Mouse (Mus musculus) stomach, postnatal 0 days (tissue): ENCODE data around the gene Atp5f1. TPM values are rescaled to one million over a fixed set of nuclear protein-coding genes. Genes with fewer than 3 reads are reported as not detected.
"Not testable (repeated sequence)": the region's sequence is repeated elsewhere in the genome, so short reads cannot be mapped to it uniquely, and the experiment has no call there.

Experiments
- ATAC-seq: fragments of 200-750 bp; cut with Nextera tagmentation; 2 replicates; pipeline ENCODE4 v1.8.0; 2017; ENCODE audit not compliant: low FRiP score, low TSS enrichment
- DNase-seq: peaks from one replicate; pipeline ENCODE4 v3.0.0-alpha.2; 2016; ENCODE audit warnings: low spot score
- H3K27ac ChIP-seq: fragments of 300-500 bp; sonication (generic); replicated peaks from 2 replicates; pipeline ENCODE4 v1.5.1; 2014; ENCODE audit warnings: mild to moderate bottlenecking, control low read depth
- H3K27me3 ChIP-seq: fragments of 300-500 bp; sonication (generic); 2 replicates; pipeline ENCODE4 v1.6.1; 2014; ENCODE audit warnings: low read length; ENCODE audit not compliant: control insufficient read depth, insufficient read depth
- H3K36me3 ChIP-seq: fragments of 300-500 bp; sonication (generic); 2 replicates; pipeline ENCODE4 v1.6.1; 2014; ENCODE audit warnings: low read length, mixed read lengths; ENCODE audit not compliant: control insufficient read depth, insufficient read depth
- H3K4me1 ChIP-seq: fragments of 300-500 bp; sonication (generic); replicated peaks from 2 replicates; pipeline ENCODE4 v1.6.1; 2014; ENCODE audit warnings: antibody characterized with exemption; ENCODE audit not compliant: control insufficient read depth, insufficient read depth
- H3K4me2 ChIP-seq: fragments of 300-500 bp; sonication (generic); replicated peaks from 2 replicates; pipeline ENCODE4 v1.6.1; 2014; ENCODE audit warnings: low read depth, mild to moderate bottlenecking, control low read depth, moderate library complexity
- H3K4me3 ChIP-seq: fragments of 300-500 bp; sonication (generic); 2 replicates; pipeline ENCODE4 v1.5.1; 2014; ENCODE audit warnings: low read depth, low read length, control low read depth
- H3K9ac ChIP-seq: fragments of 300-500 bp; sonication (generic); 2 replicates; pipeline ENCODE4 v1.6.1; 2014; ENCODE audit warnings: mild to moderate bottlenecking, low read length, control low read depth, mixed read lengths
- H3K9me3 ChIP-seq: fragments of 300-500 bp; sonication (generic); 2 replicates; pipeline ENCODE4 v1.6.1; 2016; ENCODE audit warnings: low read length; ENCODE audit not compliant: control insufficient read depth
- CTCF ChIP-seq: IDR thresholded peaks from 2 replicates; pipeline ENCODE4 v1.5.1; 2016; ENCODE audit warnings: antibody characterized with exemption, low read depth, mild to moderate bottlenecking, moderate library complexity
- EP300 ChIP-seq: optimal IDR thresholded peaks from 2 replicates; pipeline ENCODE3; 2016; ENCODE audit warnings: antibody characterized with exemption
- WGBS: fragments of 180-500 bp; shearing (Covaris S2); extraction: QIAGEN DNeasy Blood & Tissue Kit; methylation state at CpG from one replicate; pipeline ENCODE4 v1.1.7; 2014; 5-methylcytosine and 5-hydroxymethylcytosine counted together
- polyA plus RNA-seq: library from polyadenylated mRNA; unstranded; fragments of >200 nt; fragmentation: Nextera tagmentation; extraction: Ambion mirVana; gene quantifications from 2 replicates; pipeline ENCODE4 v1.2.1, GENCODE M21; 2015

Gene Atp5f1
- polyA plus RNA-seq, 1 experiment from 2014 or later: 406 TPM

- Histone ChIP-seq H3K36me3 (no peaks in the 10 kb centered on the region), H3K4me2 (no peak overlapping the region), H3K9ac (no peak overlapping the region), H3K4me3 (no peak overlapping the region), H3K27me3 (no peaks in the 10 kb centered on the region), H3K27ac (no peak overlapping the region), H3K4me1 (no peaks in the 10 kb centered on the region), H3K9me3 (no peaks in the 10 kb centered on the region)
- TF ChIP-seq CTCF: no peak
- no peak for TF ChIP-seq EP300
- DNase-seq (no peak), ATAC-seq (no peak)
- WGBS: 93% methylated on average over 3 of the region's 3 CpGs
These were observed 31.7 kb downstream of the Atp5f1 start for GRCm38 (mm10) chr3:105928195-105928569.

- TF ChIP-seq EP300: no peak
- TF ChIP-seq CTCF: no peak
- DNase-seq (no peak), ATAC-seq (no peak)
- Histone ChIP-seq H3K4me2 (no peak overlapping the region), H3K4me3 (no peak overlapping the region), H3K27me3 (no peaks in the 10 kb centered on the region), H3K9ac (no peak overlapping the region), H3K9me3 (no peaks in the 10 kb centered on the region), H3K36me3 (no peaks in the 10 kb centered on the region), H3K27ac (no peak overlapping the region), H3K4me1 (no peaks in the 10 kb centered on the region)
- WGBS: 80% methylated on average over 7 of the region's 7 CpGs
These were observed 32.2 kb downstream of the Atp5f1 start for GRCm38 (mm10) chr3:105927561-105928194.

- DNase-seq: no peak
- Histone ChIP-seq H3K4me1 (no peaks in the 10 kb centered on the region), H3K4me2 (no peak overlapping the region), H3K27ac (no peak overlapping the region), H3K27me3 (no peaks in the 10 kb centered on the region), H3K4me3 (no peak overlapping the region), H3K36me3 (no peaks in the 10 kb centered on the region), H3K9me3 (no peaks in the 10 kb centered on the region), H3K9ac (no peak overlapping the region)
- TF ChIP-seq CTCF (no peak), EP300 (no peak)
- WGBS: 87% methylated on average over 9 of the region's 9 CpGs
- ATAC-seq: no peak
These were observed 35.3 kb downstream of the Atp5f1 start for GRCm38 (mm10) chr3:105924616-105925015.

- Histone ChIP-seq H3K4me2 (no peak overlapping the region), H3K4me1 (no peaks in the 10 kb centered on the region), H3K27me3 (no peaks in the 10 kb centered on the region), H3K9ac (no peak overlapping the region), H3K36me3 (no peaks in the 10 kb centered on the region), H3K27ac (no peak overlapping the region), H3K9me3 (no peaks in the 10 kb centered on the region), H3K4me3 (no peak overlapping the region)
- DNase-seq (peak; percentile 1), ATAC-seq (no peak)
- TF ChIP-seq EP300: no peak
- TF ChIP-seq CTCF: no peak
- 51% methylated on average over 2 of the region's 2 CpGs for WGBS
These were observed 37.9 kb downstream of the Atp5f1 start for GRCm38 (mm10) chr3:105921959-105922358.

- DNase-seq: not testable (repeated sequence)
These were observed 39.2 kb downstream of the Atp5f1 start for GRCm38 (mm10) chr3:105920743-105921142.

GRCm38 (mm10) chr3:105918355-105918745, 41.5 kb downstream of the Atp5f1 start:
- Histone ChIP-seq H3K27me3 (no peaks in the 10 kb centered on the region), H3K4me3 (no peak overlapping the region), H3K27ac (no peak overlapping the region), H3K4me2 (no peak overlapping the region), H3K36me3 (no peaks in the 10 kb centered on the region), H3K4me1 (no peaks in the 10 kb centered on the region), H3K9me3 (no peaks in the 10 kb centered on the region), H3K9ac (no peak overlapping the region)
- DNase-seq (no peak), ATAC-seq (no peak)
- no peak for TF ChIP-seq CTCF
- TF ChIP-seq EP300: no peak
- 63% methylated on average over 3 of the region's 3 CpGs for WGBS

More at GRCm38 (mm10) chr3:105920743-105921142, 39.2 kb downstream of the Atp5f1 start:
- not testable (repeated sequence) for H3K27ac ChIP-seq, H3K4me1 ChIP-seq, H3K36me3 ChIP-seq, H3K9ac ChIP-seq, H3K4me3 ChIP-seq, H3K4me2 ChIP-seq, ATAC-seq, H3K9me3 ChIP-seq, H3K27me3 ChIP-seq
